In the genomic region with DNA sequence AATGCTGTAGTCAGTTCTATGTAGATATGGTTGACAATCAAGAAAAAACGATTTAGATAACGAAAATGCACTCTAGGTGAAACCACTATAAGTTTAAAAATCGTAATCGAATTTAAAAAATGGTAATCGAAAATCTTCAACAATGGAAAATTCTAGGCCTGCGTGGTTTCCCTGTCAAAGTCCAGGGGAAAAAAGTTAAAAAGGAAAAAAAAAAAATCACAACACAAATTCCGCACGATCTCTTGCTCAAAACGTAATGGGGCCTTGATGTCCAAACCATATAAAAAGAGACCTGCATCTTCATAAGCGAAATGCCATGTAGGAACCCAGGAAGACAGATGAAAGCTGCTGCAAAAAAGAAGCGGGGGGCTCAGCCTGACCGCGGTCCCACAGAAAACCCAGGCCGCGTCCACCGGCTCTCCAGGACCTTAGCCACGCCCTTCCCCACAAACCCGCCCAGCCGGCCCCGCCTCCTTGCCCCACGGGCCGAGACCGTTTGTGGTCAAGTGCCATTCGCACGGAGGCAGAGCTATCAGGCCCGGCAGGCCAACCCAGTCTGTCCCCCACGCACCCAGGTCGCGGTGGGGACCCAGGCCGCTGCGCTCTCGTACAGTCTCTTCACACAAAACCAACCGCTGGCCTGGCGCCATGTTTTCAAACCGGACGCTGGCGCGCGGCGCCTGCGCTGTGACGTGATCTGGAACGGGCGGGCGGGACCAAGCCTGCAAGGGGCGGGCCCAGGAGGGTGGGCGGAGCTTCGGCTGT, we compare ENCODE assay signal across 8 mouse cellular contexts. TPM values are rescaled to one million over a fixed set of nuclear protein-coding genes. Genes with fewer than 3 reads are reported as not detected.
DNase-seq lines count a peak whose midpoint lies in the region; ATAC-seq and TF ChIP-seq lines count a peak whose summit lies in the region.

A gene (minus strand): TSS at position 687 of the 765 bp plus-strand sequence.

- TF ChIP-seq POLR2A in cerebellum, adult 2 months (IDR thresholded peaks at IDR 0.05; ENCODE audit: borderline replicate concordance, insufficient read depth, low read length): no peak
- peak; percentile 16; the same call in 1 of the 2 replicates for TF ChIP-seq POLR2A in lung, adult 2 months (IDR thresholded peaks at IDR 0.05; ENCODE audit: borderline replicate concordance, extremely low read depth, low read depth, low read length)

- intact Hi-C loops in heart, postnatal 36 days (cut with DNase I): no loop called here

- H3K27ac ChIP-seq in cerebellum, adult 2 months (ENCODE audit: insufficient read depth, low read length): no peak within 1 kb of the TSS
- H3K27ac ChIP-seq in forebrain, postnatal 0 days (ENCODE audit: low read depth, low read length): peak within 1 kb of the TSS; percentile 64; the same call in 1 of the 2 replicates
- peak within 1 kb of the TSS; percentile 81 for H3K27ac ChIP-seq in neural tube, embryonic 15.5 days (replicated peaks)

- H3K4me3 ChIP-seq in G1E (ENCODE audit: low read depth, low read length): peak within 1 kb of the TSS; percentile 93
- H3K4me3 ChIP-seq in cerebellum, adult 2 months (replicated peaks; ENCODE audit: insufficient read depth, low read depth, low read length): peak within 1 kb of the TSS; percentile 96
- H3K4me3 ChIP-seq in forebrain, postnatal 0 days (ENCODE audit: low read depth, low read length): peak within 1 kb of the TSS; percentile 88
- peak within 1 kb of the TSS; percentile 99 for H3K4me3 ChIP-seq in lung, adult 2 months (replicated peaks; ENCODE audit: extremely low read depth, low read depth, low read length)
- peak within 1 kb of the TSS; percentile 96 for H3K4me3 ChIP-seq in neural tube, embryonic 15.5 days (replicated peaks)

- 3% methylated on average over 48 of the region's 48 CpGs for WGBS in cerebellum, adult 2 months
- 3% methylated on average over 48 of the region's 48 CpGs for WGBS in forebrain, postnatal 0 days
- 2% methylated on average over 48 of the region's 48 CpGs for WGBS in lung, adult 2 months
- WGBS in neural tube, embryonic 15.5 days: 4% methylated on average over 48 of the region's 48 CpGs

- DNase-seq in G1E (ENCODE audit: low spot score): peak; percentile 76
- peak; percentile 82 to 90 for DNase-seq in cerebellum, adult 2 months
- DNase-seq in forebrain, postnatal 0 days: peak; percentile 94
- peak; percentile 93 to 94 for DNase-seq in heart, postnatal 36 days
- DNase-seq in layer of hippocampus, adult 18-20 months (ENCODE audit: low spot score in 2 of 2): peak; percentile 72 to 88
- peak; percentile 90 for DNase-seq in lung, adult 2 months
- peak; percentile 99 for DNase-seq in testis, postnatal 10 days (ENCODE audit: low spot score)

- peaks cover 5% of the 10 kb centered on the region for H3K4me1 ChIP-seq in G1E (ENCODE audit: insufficient read depth, low read depth, low read length)
- no peaks in the 10 kb centered on the region for H3K4me1 ChIP-seq in cerebellum, adult 2 months (ENCODE audit: control insufficient read depth, insufficient read depth, low read length)
- H3K4me1 ChIP-seq in forebrain, postnatal 0 days (ENCODE audit: insufficient read depth): no peaks in the 10 kb centered on the region
- H3K4me1 ChIP-seq in lung, adult 2 months (ENCODE audit: control insufficient read depth, insufficient read depth, low read length): no peaks in the 10 kb centered on the region
- H3K4me1 ChIP-seq in neural tube, embryonic 15.5 days: 0 out of 2 replicates have a peak, but pooled peaks cover 2% of the 10 kb centered on the region

- peaks cover 11% of the 10 kb centered on the region for H3K27me3 ChIP-seq in G1E (ENCODE audit: insufficient read depth, low read length)
- no peaks in the 10 kb centered on the region for H3K27me3 ChIP-seq in cerebellum, adult 2 months (ENCODE audit: control insufficient read depth, insufficient read depth, low read length)
- H3K27me3 ChIP-seq in forebrain, postnatal 0 days (ENCODE audit: insufficient read depth, low read length): no peaks in the 10 kb centered on the region
- no peaks in the 10 kb centered on the region for H3K27me3 ChIP-seq in neural tube, embryonic 15.5 days (replicated peaks)

- peak within 1 kb of the TSS; percentile 74 for H3K9ac ChIP-seq in forebrain, postnatal 0 days
- peak within 1 kb of the TSS; percentile 76 for H3K9ac ChIP-seq in neural tube, embryonic 15.5 days (replicated peaks)

- H3K4me2 ChIP-seq in forebrain, postnatal 0 days (ENCODE audit: low read depth): peak within 1 kb of the TSS; percentile 59
- H3K4me2 ChIP-seq in neural tube, embryonic 15.5 days: peak within 1 kb of the TSS; percentile 67

- peaks cover 15% of the 10 kb centered on the region for H3K36me3 ChIP-seq in G1E (replicated peaks)
- H3K36me3 ChIP-seq in forebrain, postnatal 0 days (ENCODE audit: insufficient read depth): peaks cover 4% of the 10 kb centered on the region; the same call in 1 of the 2 replicates
- H3K36me3 ChIP-seq in neural tube, embryonic 15.5 days: peaks cover 4% of the 10 kb centered on the region

- ATAC-seq in G1E (ENCODE audit: extremely low read depth, insufficient number of reproducible peaks, low FRiP score, poor library complexity, severe bottlenecking): peak; percentile 92
- ATAC-seq in forebrain, postnatal 0 days: peak; percentile 97
- ATAC-seq in neural tube, embryonic 15.5 days (ENCODE audit: low FRiP score): peak; percentile 98

- no peaks in the 10 kb centered on the region for H3K9me3 ChIP-seq in G1E (replicated peaks)
- H3K9me3 ChIP-seq in forebrain, postnatal 0 days (ENCODE audit: low read length): no peaks in the 10 kb centered on the region
- H3K9me3 ChIP-seq in neural tube, embryonic 15.5 days (replicated peaks): no peaks in the 10 kb centered on the region

- no peak for TF ChIP-seq CTCF in G1E (IDR thresholded peaks at IDR 0.05; ENCODE audit: low read depth, low read length)
- no peak for TF ChIP-seq CTCF in cerebellum, adult 2 months (IDR thresholded peaks at IDR 0.05; ENCODE audit: borderline replicate concordance, insufficient read depth, low read depth, low read length)
- no peak for TF ChIP-seq CTCF in forebrain, postnatal 0 days (IDR thresholded peaks at IDR 0.05; ENCODE audit: low read depth)
- no peak for TF ChIP-seq CTCF in lung, adult 2 months (IDR thresholded peaks at IDR 0.05; ENCODE audit: insufficient read depth, low read length)

RNA-seq across cellular contexts. Expression of the gene that starts here (rescaled TPM):
- total RNA-seq in G1E (2014; fragmentation: Nextera tagmentation) (14.4 and 16.3 TPM in 2 replicates), G1E (2017) (10.6 and 11.2 TPM in 2 replicates)
- 1.1 and 3.4 TPM in 2 replicates for polyA plus RNA-seq in G1E (2012)
- 8.2 and 9.7 TPM in 2 replicates for polyA plus RNA-seq in cerebellum, adult 2 months (2012; rRNA removed)
- total RNA-seq in forebrain, postnatal 0 days (2014; rRNA removed): 6.7 and 7.1 TPM in 2 replicates
- polyA plus RNA-seq in forebrain, postnatal 0 days (2015; fragmentation: Nextera tagmentation; extraction: Ambion mirVana): 6.0 and 8.8 TPM in 2 replicates
- total RNA-seq in heart, postnatal 36 days (2021): under 1 TPM; 0.57 to 0.80 TPM
- total RNA-seq in layer of hippocampus, adult 18-20 months (2021): 1 to 10 TPM in 1 of 2 experiments, under 1 TPM in 1; 0.94 to 1.5 TPM
- polyA plus RNA-seq in lung, adult 2 months (2012; rRNA removed): 1.2 and 1.3 TPM in 2 replicates
- polyA plus RNA-seq in neural tube, embryonic 15.5 days (2015; fragmentation: Nextera tagmentation; extraction: Ambion mirVana): 7.5 and 7.9 TPM in 2 replicates

Comparison
In these comparisons a context has a peak if more than half of its experiments do, and no peak if none do; other contexts are left out.
1. Peak in DNase-seq in heart, postnatal 36 days; RNA of the gene not detected or under 1 TPM.